Mouse (Mus musculus) limb, embryonic 14.5 days (tissue): ENCODE data around the gene Brix1. TPM values are rescaled to one million over a fixed set of nuclear protein-coding genes. Genes with fewer than 3 reads are reported as not detected.
A peak's percentile ranks its signal among the peaks of the same experiment; 100 is the strongest.
"Not testable (repeated sequence)": the region's sequence is repeated elsewhere in the genome, so short reads cannot be mapped to it uniquely, and the experiment has no call there.

Experiments used
- ATAC-seq: fragments of 200-750 bp; cut with Nextera tagmentation; 2 replicates; pipeline ENCODE4 v1.8.0; 2017; ENCODE audit warnings: low read depth, moderate number of reproducible peaks, moderate TSS enrichment; ENCODE audit not compliant: low FRiP score
- DNase-seq: peaks from one replicate; pipeline ENCODE4 v3.0.0-alpha.2; 2015; ENCODE audit warnings: low spot score
- H3K27ac ChIP-seq: fragments of 300-500 bp; sonication (generic); replicated peaks from 2 replicates; pipeline ENCODE4 v1.5.1; 2014; ENCODE audit warnings: low read depth, mild to moderate bottlenecking, low read length, moderate library complexity, mixed read lengths
- H3K27me3 ChIP-seq: fragments of 300-500 bp; sonication (generic); 2 replicates; pipeline ENCODE4 v1.6.1; 2014; ENCODE audit warnings: low read length, mixed read lengths; ENCODE audit not compliant: control insufficient read depth, insufficient read depth
- H3K36me3 ChIP-seq: fragments of 300-500 bp; sonication (generic); 2 replicates; pipeline ENCODE4 v1.6.1; 2014; ENCODE audit warnings: mild to moderate bottlenecking, low read length, moderate library complexity, mixed read lengths; ENCODE audit not compliant: control insufficient read depth, insufficient read depth
- H3K4me1 ChIP-seq: fragments of 300-500 bp; sonication (generic); 2 replicates; pipeline ENCODE4 v1.6.1; 2014; ENCODE audit warnings: antibody characterized with exemption, low read length, mixed read lengths; ENCODE audit not compliant: control insufficient read depth, insufficient read depth
- H3K4me2 ChIP-seq: fragments of 300-500 bp; sonication (generic); replicated peaks from 2 replicates; pipeline ENCODE4 v1.6.1; 2014; ENCODE audit warnings: low read depth, mild to moderate bottlenecking, low read length, moderate library complexity; ENCODE audit not compliant: severe bottlenecking
- H3K4me3 ChIP-seq: fragments of 300-500 bp; sonication (generic); replicated peaks from 2 replicates; pipeline ENCODE4 v1.5.1; 2014; ENCODE audit warnings: low read length
- H3K9ac ChIP-seq: fragments of 300-500 bp; sonication (generic); 2 replicates; pipeline ENCODE4 v1.6.1; 2014; ENCODE audit warnings: mild to moderate bottlenecking, low read depth, low read length, moderate library complexity; ENCODE audit not compliant: severe bottlenecking
- H3K9me3 ChIP-seq: fragments of 300-500 bp; sonication (generic); 2 replicates; pipeline ENCODE4 v1.6.1; 2016; ENCODE audit warnings: low read length; ENCODE audit not compliant: control insufficient read depth
- POLR2A ChIP-seq: fragments of 200-500 bp; IDR thresholded peaks from 2 replicates; pipeline ENCODE4 v1.8.0; 2012; ENCODE audit warnings: inconsistent platforms, mild to moderate bottlenecking, moderate library complexity, borderline replicate concordance; ENCODE audit not compliant: insufficient read depth, insufficient read length; ENCODE audit errors: extremely low read depth
- WGBS: fragments of 180-500 bp; shearing (Covaris S2); extraction: QIAGEN DNeasy Blood & Tissue Kit; methylation state at CpG from one replicate; pipeline ENCODE4 v1.1.7; 2014; 5-methylcytosine and 5-hydroxymethylcytosine counted together
- polyA plus RNA-seq, 2 experiments: library from polyadenylated mRNA; depleted of rRNA in 1 of 2; stranded (reverse) in 1 of 2; unstranded in 1 of 2; fragments of >200 nt; fragmentation: Nextera tagmentation in 1 of 2; extraction: Ambion mirVana in 1 of 2; gene quantifications; 2 replicates each; pipeline versions ENCODE4 v1.2.1 to v1.2.3; 2012 to 2014

The Brix1 gene
- polyA plus RNA-seq (2012; rRNA removed) (19.8 and 30.4 TPM in 2 replicates), polyA plus RNA-seq (2014; fragmentation: Nextera tagmentation; extraction: Ambion mirVana) (105 and 106 TPM in 2 replicates)

- Histone ChIP-seq H3K9ac (peak within 1 kb of the TSS; percentile 81), H3K36me3 (peaks cover 36% of the 10 kb centered on the region), H3K4me1 (peaks cover 9% of the 10 kb centered on the region), H3K27ac (peak within 1 kb of the TSS; percentile 74), H3K27me3 (no peaks in the 10 kb centered on the region), H3K4me3 (peak within 1 kb of the TSS; percentile 72), H3K4me2 (peak within 1 kb of the TSS; percentile 79), H3K9me3 (no peaks in the 10 kb centered on the region)
- peak; percentile 93; the same call in 1 of the 2 replicates for TF ChIP-seq POLR2A
- DNase-seq (peak; percentile 96), ATAC-seq (peak; percentile 99)
- WGBS, result under 1% methylated on average over 57 of the region's 58 CpGs
Measured at GRCm38 (mm10) chr15:10485484-10486364, at the start of gene Brix1, which contains the start of gene Rad1. Brix1 (minus strand) TSS chr15:10485947. Rad1 (plus strand) TSS chr15:10486018.

- no peak overlapping the region for H3K4me2 ChIP-seq
- no peaks in the 10 kb centered on the region for H3K36me3 ChIP-seq
- no peaks in the 10 kb centered on the region for H3K9me3 ChIP-seq
- DNase-seq (no peak), ATAC-seq (no peak)
- no peaks in the 10 kb centered on the region for H3K27me3 ChIP-seq
- no peak overlapping the region for H3K9ac ChIP-seq
- H3K27ac ChIP-seq, result no peak overlapping the region
- H3K4me1 ChIP-seq, result peaks cover 3% of the 10 kb centered on the region
- no peak overlapping the region for H3K4me3 ChIP-seq
- 85% methylated on average over 5 of the region's 5 CpGs for WGBS
- TF ChIP-seq POLR2A, result no peak
Measured at GRCm38 (mm10) chr15:10534591-10534990, 48.8 kb upstream of the Brix1 start.

GRCm38 (mm10) chr15:10533361-10533760 is 47.6 kb upstream of the Brix1 start:
- H3K27ac ChIP-seq, H3K4me3 ChIP-seq, DNase-seq, H3K36me3 ChIP-seq, H3K27me3 ChIP-seq, H3K4me2 ChIP-seq, ATAC-seq, H3K4me1 ChIP-seq, H3K9me3 ChIP-seq, H3K9ac ChIP-seq: not testable (repeated sequence)
- WGBS, result 89% methylated on average over 10 of the region's 10 CpGs

GRCm38 (mm10) chr15:10531352-10531751 is 45.6 kb upstream of the Brix1 start:
- no peak for TF ChIP-seq POLR2A
- no peak overlapping the region for H3K27ac ChIP-seq
- WGBS, result 94% methylated on average over 4 of the region's 4 CpGs
- H3K36me3 ChIP-seq, result no peaks in the 10 kb centered on the region
- H3K4me1 ChIP-seq, result no peaks in the 10 kb centered on the region
- ATAC-seq (no peak), DNase-seq (no peak)
- no peaks in the 10 kb centered on the region for H3K9me3 ChIP-seq
- H3K27me3 ChIP-seq, result no peaks in the 10 kb centered on the region
- no peak overlapping the region for H3K9ac ChIP-seq
- no peak overlapping the region for H3K4me2 ChIP-seq
- no peak overlapping the region for H3K4me3 ChIP-seq

- Histone ChIP-seq H3K36me3 (no peaks in the 10 kb centered on the region), H3K27me3 (no peaks in the 10 kb centered on the region), H3K4me3 (no peak overlapping the region), H3K4me2 (no peak overlapping the region), H3K27ac (no peak overlapping the region), H3K4me1 (no peaks in the 10 kb centered on the region), H3K9ac (no peak overlapping the region), H3K9me3 (no peaks in the 10 kb centered on the region)
- ATAC-seq (no peak), DNase-seq (no peak)
- 76% methylated on average over 1 of the region's 1 CpGs for WGBS
- TF ChIP-seq POLR2A, result no peak
Measured at GRCm38 (mm10) chr15:10525896-10526295, 40.1 kb upstream of the Brix1 start.
